Mouse (Mus musculus) E14TG2a.4 (cell line): ENCODE data around the gene Poldip2.
A peak's percentile ranks its signal among the peaks of the same experiment; 100 is the strongest.

Experiments used
- H3K27me3 ChIP-seq: 2 replicates; pipeline ENCODE4 v1.6.1; 2014; ENCODE audit warnings: low read length, control low read depth; ENCODE audit not compliant: insufficient read depth
- H3K36me3 ChIP-seq: 2 replicates; pipeline ENCODE4 v1.6.1; 2014; ENCODE audit warnings: low read length, control low read depth; ENCODE audit not compliant: insufficient read depth
- H3K4me1 ChIP-seq: replicated peaks from 2 replicates; pipeline ENCODE4 v1.6.1; 2014; ENCODE audit warnings: low read depth, low read length, control low read depth
- H3K4me3 ChIP-seq: replicated peaks from 2 replicates; pipeline ENCODE4 v1.5.1; 2014; ENCODE audit warnings: mild to moderate bottlenecking, low read length
- H3K9me3 ChIP-seq: 2 replicates; pipeline ENCODE4 v1.6.1; 2014; ENCODE audit warnings: low read length, control low read depth
- CTCF ChIP-seq: conservative IDR thresholded peaks from 2 replicates; pipeline ENCODE4 v1.5.1; 2014; ENCODE audit warnings: low read length
- NANOG ChIP-seq: IDR thresholded peaks from 2 replicates; pipeline ENCODE4 v1.6.1; 2014; ENCODE audit warnings: borderline replicate concordance, low read length, mixed read lengths
- POU5F1 ChIP-seq: IDR thresholded peaks from 2 replicates; pipeline ENCODE4 v1.6.1; 2014; ENCODE audit warnings: low read length, borderline replicate concordance

Poldip2 gene

DNA sequence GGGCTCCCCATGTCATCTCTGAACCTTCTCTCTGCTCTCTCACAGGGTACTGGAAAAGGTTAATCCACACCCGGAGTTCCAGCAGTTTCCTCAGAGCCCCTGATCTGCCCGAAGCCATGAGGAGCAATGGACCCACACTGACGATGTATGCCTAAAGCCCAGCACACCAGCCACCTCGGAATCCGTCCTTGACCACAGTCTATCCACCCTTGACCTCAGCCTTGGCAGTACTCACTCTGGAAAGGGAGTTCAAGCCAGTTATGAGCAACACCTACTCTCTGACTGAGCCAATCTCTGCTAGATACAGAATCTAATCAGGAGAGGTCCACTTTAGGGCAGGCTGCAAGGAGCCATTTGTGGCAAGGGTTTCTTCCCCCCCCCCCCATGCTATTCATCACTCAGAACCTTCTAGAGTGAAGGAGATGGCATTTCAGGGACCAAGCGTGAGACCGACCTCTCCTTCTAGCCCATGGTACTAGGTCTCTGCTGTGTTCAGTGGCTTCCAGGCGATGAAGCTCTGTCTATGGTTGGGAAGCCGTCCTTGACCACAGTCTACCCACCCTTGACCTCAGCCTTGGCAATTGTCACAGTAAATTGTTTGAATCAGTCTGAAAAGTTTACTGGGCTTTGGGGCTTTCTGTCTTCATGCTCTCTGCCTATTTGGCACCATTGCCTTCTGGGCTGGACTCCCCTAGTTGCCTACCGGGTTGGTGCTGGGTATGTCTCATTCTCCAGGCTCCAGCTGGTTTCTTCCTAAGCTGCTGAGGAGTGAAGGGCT is 40.5 kb upstream of the Poldip2 start:
- peaks cover 14% of the 10 kb centered on the region for H3K4me1 ChIP-seq
- H3K27me3 ChIP-seq: no peaks in the 10 kb centered on the region
- peaks cover 36% of the 10 kb centered on the region for H3K36me3 ChIP-seq
- no peak overlapping the region for H3K4me3 ChIP-seq
- H3K9me3 ChIP-seq: no peaks in the 10 kb centered on the region
- no peak for TF ChIP-seq CTCF

GRCm38 (mm10) chr11:78475289-78475688 is 36.7 kb upstream of the Poldip2 start:
- peaks cover 18% of the 10 kb centered on the region for H3K36me3 ChIP-seq
- H3K27me3 ChIP-seq: no peaks in the 10 kb centered on the region
- peaks cover 13% of the 10 kb centered on the region for H3K4me1 ChIP-seq
- TF ChIP-seq POU5F1 (no peak), CTCF (no peak), NANOG (no peak)
- H3K4me3 ChIP-seq: no peak overlapping the region
- H3K9me3 ChIP-seq: no peaks in the 10 kb centered on the region

- peak overlapping the region; percentile 78 for H3K4me3 ChIP-seq
- no peaks in the 10 kb centered on the region for H3K9me3 ChIP-seq
- H3K4me1 ChIP-seq: peaks cover 30% of the 10 kb centered on the region
- H3K36me3 ChIP-seq: no peaks in the 10 kb centered on the region
- TF ChIP-seq CTCF (no peak), NANOG (no peak), POU5F1 (no peak)
- H3K27me3 ChIP-seq: peaks cover 52% of the 10 kb centered on the region
Measured at GRCm38 (mm10) chr11:78483639-78484038, 28.4 kb upstream of the Poldip2 start.

GRCm38 (mm10) chr11:78488168-78488567 is 23.8 kb upstream of the Poldip2 start:
- TF ChIP-seq CTCF (peak; percentile 84), POU5F1 (no peak), NANOG (no peak)
- H3K27me3 ChIP-seq: peaks cover 86% of the 10 kb centered on the region
- H3K4me1 ChIP-seq: peaks cover 33% of the 10 kb centered on the region

GRCm38 (mm10) chr11:78490781-78491241 is 21.2 kb upstream of the Poldip2 start:
- Histone ChIP-seq H3K4me1 (peaks cover 25% of the 10 kb centered on the region), H3K36me3 (no peaks in the 10 kb centered on the region), H3K4me3 (peak overlapping the region; percentile 74), H3K9me3 (no peaks in the 10 kb centered on the region), H3K27me3 (peaks cover 87% of the 10 kb centered on the region)
- TF ChIP-seq NANOG (no peak), CTCF (no peak), POU5F1 (no peak)

More at GRCm38 (mm10) chr11:78488168-78488567, 23.8 kb upstream of the Poldip2 start:
- H3K4me3 ChIP-seq: peak overlapping the region; percentile 74
- no peaks in the 10 kb centered on the region for H3K36me3 ChIP-seq
- no peaks in the 10 kb centered on the region for H3K9me3 ChIP-seq

- H3K36me3 ChIP-seq: no peaks in the 10 kb centered on the region
- H3K9me3 ChIP-seq: no peaks in the 10 kb centered on the region
- H3K4me1 ChIP-seq: peaks cover 29% of the 10 kb centered on the region
- TF ChIP-seq CTCF (no peak), POU5F1 (no peak)
- peaks cover 77% of the 10 kb centered on the region for H3K27me3 ChIP-seq
- H3K4me3 ChIP-seq: no peak overlapping the region
Measured at GRCm38 (mm10) chr11:78495904-78496303, 16.1 kb upstream of the Poldip2 start.

DNA sequence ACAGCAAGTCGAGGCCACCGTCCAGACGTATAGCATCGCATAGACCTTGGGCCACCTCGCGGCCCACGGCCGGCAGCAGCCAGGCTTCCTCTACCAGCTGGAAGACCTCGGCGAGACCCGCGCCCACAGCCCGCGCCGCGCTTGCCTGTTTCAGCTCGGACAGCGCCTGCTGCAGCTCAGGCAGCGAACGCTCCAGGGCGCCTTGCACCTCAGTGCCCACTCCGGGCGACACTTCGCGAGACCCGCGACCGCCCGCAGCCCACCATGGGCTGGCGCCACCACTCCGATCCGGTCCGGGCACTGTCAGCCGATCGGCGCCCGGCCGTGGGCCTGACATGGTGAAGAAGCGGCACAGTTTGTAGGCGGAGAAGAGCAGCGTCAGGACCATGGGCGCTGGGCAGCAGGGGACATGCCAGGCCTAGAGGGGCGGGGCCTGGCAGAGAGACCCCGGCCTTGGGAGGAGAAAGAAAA is 14.9 kb upstream of the Poldip2 start:
- TF ChIP-seq POU5F1 (no peak), NANOG (no peak), CTCF (no peak)
- H3K36me3 ChIP-seq: no peaks in the 10 kb centered on the region

GRCm38 (mm10) chr11:78497544-78498522 is 14.2 kb upstream of the Poldip2 start, which contains the start of gene Sarm1:
TSS of gene Sarm1 (minus strand) at chr11:78497754.
- no peaks in the 10 kb centered on the region for H3K36me3 ChIP-seq
- H3K9me3 ChIP-seq: no peaks in the 10 kb centered on the region
- H3K4me1 ChIP-seq: peaks cover 36% of the 10 kb centered on the region
- no peak for TF ChIP-seq POU5F1
- TF ChIP-seq CTCF: no peak
- H3K27me3 ChIP-seq: peaks cover 73% of the 10 kb centered on the region
- peak within 1 kb of the TSS; percentile 85 for H3K4me3 ChIP-seq

More for the DNA sequence above, 14.9 kb upstream of the Poldip2 start:
- peaks cover 76% of the 10 kb centered on the region for H3K27me3 ChIP-seq
- H3K4me1 ChIP-seq: peaks cover 31% of the 10 kb centered on the region
- no peaks in the 10 kb centered on the region for H3K9me3 ChIP-seq
- peak overlapping the region; percentile 85 for H3K4me3 ChIP-seq
